Mouse (Mus musculus): ENCODE results near the gene Pabpn1l.

DNA sequence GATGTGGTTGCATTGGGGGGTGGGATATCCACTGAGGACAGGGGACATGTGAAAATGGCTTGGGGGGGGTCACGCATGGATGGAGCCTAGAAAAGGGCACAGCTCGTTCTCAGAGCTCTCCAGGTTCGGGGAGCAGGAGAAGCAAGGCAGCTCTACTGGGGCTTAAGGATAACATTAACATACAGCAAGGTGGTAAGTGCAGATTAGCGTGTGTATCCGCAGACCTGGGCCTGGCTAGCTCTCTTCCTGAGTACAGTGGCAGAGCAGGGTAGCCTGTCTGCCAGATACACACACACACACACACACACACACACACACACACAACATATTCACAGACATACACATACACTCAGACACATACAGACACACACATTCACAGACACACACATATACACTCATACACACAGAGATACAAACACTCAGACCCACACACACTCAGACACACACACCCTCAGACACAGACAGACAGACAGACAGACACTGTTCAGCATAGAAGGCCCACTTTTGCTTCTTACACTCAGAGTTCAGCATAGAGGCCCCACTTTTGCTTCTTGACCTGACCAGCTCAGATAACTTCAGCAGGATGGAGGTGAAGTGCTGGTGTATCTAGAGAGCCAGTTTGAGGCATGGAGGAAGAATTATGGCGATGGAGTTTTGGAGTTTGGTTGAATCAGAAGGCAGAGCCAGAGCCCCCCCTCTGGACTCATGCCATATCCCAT, 3.7 kb downstream of the Pabpn1l start:
- no peak for TF ChIP-seq CTCF (conservative IDR thresholded peaks at IDR 0.05; ENCODE audit: low read length)
- TF ChIP-seq NANOG (IDR thresholded peaks at IDR 0.05; ENCODE audit: borderline replicate concordance, low read length) = no peak
- TF ChIP-seq POU5F1 (IDR thresholded peaks at IDR 0.05; ENCODE audit: borderline replicate concordance, low read length) = no peak

Data from E14TG2a.4 (cell line).